Mouse (Mus musculus) midbrain, embryonic 11.5 days (tissue): ENCODE measurements around the gene Slc16a10. TPM values are rescaled to one million over a fixed set of nuclear protein-coding genes. Genes with fewer than 3 reads are reported as not detected.

Experiments used
- ATAC-seq: fragments of 200-750 bp; cut with Nextera tagmentation; 2 replicates; pipeline ENCODE4 v1.8.0; 2017; ENCODE audit warnings: moderate TSS enrichment, moderate library complexity; ENCODE audit not compliant: low FRiP score
- DNase-seq: peaks from one replicate; pipeline ENCODE4 v3.0.0; 2015; ENCODE audit warnings: low spot score; ENCODE audit errors: missing footprints
- H3K27ac ChIP-seq: fragments of 300-500 bp; sonication (generic); 2 replicates; pipeline ENCODE4 v1.5.1; 2014; ENCODE audit warnings: low read depth, low read length
- H3K27me3 ChIP-seq: fragments of 300-500 bp; sonication (generic); 2 replicates; pipeline ENCODE4 v1.6.1; 2014; ENCODE audit warnings: mild to moderate bottlenecking, low read length, moderate library complexity, mixed read lengths; ENCODE audit not compliant: control insufficient read depth, insufficient read depth
- H3K36me3 ChIP-seq: fragments of 300-500 bp; sonication (generic); 2 replicates; pipeline ENCODE4 v1.6.1; 2014; ENCODE audit warnings: mild to moderate bottlenecking, low read length, moderate library complexity, mixed read lengths; ENCODE audit not compliant: control insufficient read depth, insufficient read depth
- H3K4me1 ChIP-seq: fragments of 300-500 bp; sonication (generic); 2 replicates; pipeline ENCODE4 v1.6.1; 2014; ENCODE audit warnings: low read length; ENCODE audit not compliant: control insufficient read depth, insufficient read depth
- H3K4me2 ChIP-seq: fragments of 300-500 bp; sonication (generic); 2 replicates; pipeline ENCODE4 v1.6.1; 2014; ENCODE audit warnings: mild to moderate bottlenecking, moderate library complexity
- H3K4me3 ChIP-seq: fragments of 300-500 bp; sonication (generic); 2 replicates; pipeline ENCODE4 v1.5.1; 2014; ENCODE audit warnings: low read depth, low read length
- H3K9ac ChIP-seq: fragments of 300-500 bp; sonication (generic); 2 replicates; pipeline ENCODE4 v1.6.1; 2014; ENCODE audit warnings: low read length
- H3K9me3 ChIP-seq: fragments of 300-500 bp; sonication (generic); 2 replicates; pipeline ENCODE4 v1.6.1; 2016; ENCODE audit warnings: low read length; ENCODE audit not compliant: control insufficient read depth
- WGBS: fragments of 180-500 bp; shearing (Covaris S2); extraction: QIAGEN DNeasy Blood & Tissue Kit; methylation state at CpG from one replicate; pipeline ENCODE4 v1.1.7; 2014; 5-methylcytosine and 5-hydroxymethylcytosine counted together
- polyA plus RNA-seq: library from polyadenylated mRNA; unstranded; fragments of >200 nt; fragmentation: Nextera tagmentation; extraction: Ambion mirVana; gene quantifications from 2 replicates; pipeline ENCODE4 v1.2.1, GENCODE M21; 2014

The Slc16a10 gene
- polyA plus RNA-seq, 1 experiment from 2014 or later = 4.6 TPM

GRCm38 (mm10) chr10:40172136-40172535 is 30.1 kb upstream of the Slc16a10 start:
- Histone ChIP-seq H3K9ac (no peak overlapping the region), H3K9me3 (no peaks in the 10 kb centered on the region), H3K4me1 (no peaks in the 10 kb centered on the region), H3K36me3 (no peaks in the 10 kb centered on the region), H3K4me3 (no peak overlapping the region), H3K4me2 (no peak overlapping the region), H3K27me3 (no peaks in the 10 kb centered on the region), H3K27ac (no peak overlapping the region)
- no peak for ATAC-seq
- DNase-seq = no peak
- WGBS = 92% methylated on average over 6 of the region's 6 CpGs

GRCm38 (mm10) chr10:40171211-40171610 is 29.2 kb upstream of the Slc16a10 start:
- H3K36me3 ChIP-seq = no peaks in the 10 kb centered on the region
- WGBS = 76% methylated on average over 8 of the region's 8 CpGs
- no peak overlapping the region for H3K27ac ChIP-seq
- H3K27me3 ChIP-seq = no peaks in the 10 kb centered on the region
- no peak overlapping the region for H3K4me2 ChIP-seq
- no peak for ATAC-seq
- H3K4me3 ChIP-seq = no peak overlapping the region
- no peaks in the 10 kb centered on the region for H3K4me1 ChIP-seq
- H3K9ac ChIP-seq = no peak overlapping the region
- no peaks in the 10 kb centered on the region for H3K9me3 ChIP-seq
- DNase-seq = no peak

GRCm38 (mm10) chr10:40170141-40170558 is 28.1 kb upstream of the Slc16a10 start:
- no peak for ATAC-seq
- H3K4me2 ChIP-seq = no peak overlapping the region
- 93% methylated on average over 4 of the region's 4 CpGs for WGBS
- H3K9ac ChIP-seq = no peak overlapping the region
- H3K4me1 ChIP-seq = no peaks in the 10 kb centered on the region
- H3K36me3 ChIP-seq = no peaks in the 10 kb centered on the region
- DNase-seq = no peak
- no peaks in the 10 kb centered on the region for H3K27me3 ChIP-seq
- H3K9me3 ChIP-seq = no peaks in the 10 kb centered on the region
- H3K27ac ChIP-seq = no peak overlapping the region
- no peak overlapping the region for H3K4me3 ChIP-seq

- H3K9me3 ChIP-seq = no peaks in the 10 kb centered on the region
- H3K27ac ChIP-seq = no peak overlapping the region
- no peaks in the 10 kb centered on the region for H3K4me1 ChIP-seq
- 92% methylated on average over 10 of the region's 10 CpGs for WGBS
- no peak for ATAC-seq
- no peaks in the 10 kb centered on the region for H3K36me3 ChIP-seq
- H3K4me2 ChIP-seq = no peak overlapping the region
- no peak overlapping the region for H3K4me3 ChIP-seq
- no peak overlapping the region for H3K9ac ChIP-seq
- no peak for DNase-seq
- no peaks in the 10 kb centered on the region for H3K27me3 ChIP-seq
Measured at GRCm38 (mm10) chr10:40169566-40169965, 27.5 kb upstream of the Slc16a10 start.

- Histone ChIP-seq H3K4me1 (no peaks in the 10 kb centered on the region), H3K4me2 (no peak overlapping the region), H3K36me3 (no peaks in the 10 kb centered on the region), H3K27me3 (no peaks in the 10 kb centered on the region), H3K4me3 (no peak overlapping the region), H3K9me3 (no peaks in the 10 kb centered on the region), H3K27ac (no peak overlapping the region), H3K9ac (no peak overlapping the region)
- 90% methylated on average over 7 of the region's 7 CpGs for whole genome bisulfite sequencing
- no peak for ATAC-seq
- DNase-seq = no peak
Measured at GRCm38 (mm10) chr10:40169088-40169487, 27.0 kb upstream of the Slc16a10 start.

GRCm38 (mm10) chr10:40164421-40165386 is 22.6 kb upstream of the Slc16a10 start:
- no peak for DNase-seq
- WGBS = 87% methylated on average over 27 of the region's 27 CpGs
- no peak overlapping the region for H3K27ac ChIP-seq

GRCm38 (mm10) chr10:40163914-40164313 is 21.9 kb upstream of the Slc16a10 start:
- Histone ChIP-seq H3K4me1 (no peaks in the 10 kb centered on the region), H3K9ac (no peak overlapping the region), H3K27me3 (no peaks in the 10 kb centered on the region), H3K9me3 (no peaks in the 10 kb centered on the region), H3K4me3 (no peak overlapping the region), H3K36me3 (no peaks in the 10 kb centered on the region), H3K27ac (no peak overlapping the region), H3K4me2 (no peak overlapping the region)
- WGBS = 92% methylated on average over 13 of the region's 13 CpGs
- no peak for DNase-seq
- no peak for ATAC-seq

More at GRCm38 (mm10) chr10:40164421-40165386, 22.6 kb upstream of the Slc16a10 start:
- H3K4me1 ChIP-seq = no peaks in the 10 kb centered on the region
- H3K36me3 ChIP-seq = no peaks in the 10 kb centered on the region
- H3K9me3 ChIP-seq = no peaks in the 10 kb centered on the region
- H3K9ac ChIP-seq = no peak overlapping the region
- H3K4me2 ChIP-seq = no peak overlapping the region
- no peaks in the 10 kb centered on the region for H3K27me3 ChIP-seq
- ATAC-seq = no peak
- H3K4me3 ChIP-seq = no peak overlapping the region

GRCm38 (mm10) chr10:40163338-40163737 is 21.3 kb upstream of the Slc16a10 start:
- no peak for ATAC-seq
- no peaks in the 10 kb centered on the region for H3K27me3 ChIP-seq
- WGBS = 88% methylated on average over 8 of the region's 8 CpGs

GRCm38 (mm10) chr10:40161701-40162255 is 19.7 kb upstream of the Slc16a10 start:
- no peak for DNase-seq
- Histone ChIP-seq H3K9ac (no peak overlapping the region), H3K27me3 (no peaks in the 10 kb centered on the region), H3K36me3 (no peaks in the 10 kb centered on the region), H3K27ac (no peak overlapping the region), H3K9me3 (no peaks in the 10 kb centered on the region), H3K4me1 (no peaks in the 10 kb centered on the region), H3K4me3 (no peak overlapping the region), H3K4me2 (no peak overlapping the region)
- WGBS = 80% methylated on average over 5 of the region's 5 CpGs
- ATAC-seq = no peak

More at GRCm38 (mm10) chr10:40163338-40163737, 21.3 kb upstream of the Slc16a10 start:
- Histone ChIP-seq H3K4me2 (no peak overlapping the region), H3K4me1 (no peaks in the 10 kb centered on the region), H3K9ac (no peak overlapping the region), H3K27ac (no peak overlapping the region), H3K4me3 (no peak overlapping the region), H3K36me3 (no peaks in the 10 kb centered on the region), H3K9me3 (no peaks in the 10 kb centered on the region)
- no peak for DNase-seq
